Mouse (Mus musculus): ENCODE data around the gene Ttc30a1. TPM values are rescaled to one million over a fixed set of nuclear protein-coding genes. Genes with fewer than 3 reads are reported as not detected.

Ttc30a1 gene
- polyA plus RNA-seq, 2 experiments from 2014 or later: 0.90 to 1.7 TPM

- no peak for ATAC-seq
Observed at GRCm38 (mm10) chr2:75929786-75930444, 51.9 kb downstream of the Ttc30a1 start.

- no peak for ATAC-seq
Observed at GRCm38 (mm10) chr2:75929141-75929540, 52.6 kb downstream of the Ttc30a1 start.

Other genes starting within 250 kb of the Ttc30a1 start
- gene Agps, start 149.8 kb downstream of the Ttc30a1 start, polyA plus RNA-seq (2017; shearing (Covaris generic)): 10 to 100 TPM; 19.7 to 23.0 TPM
- 1 to 10 TPM; 2.2 to 2.5 TPM for gene Ttc30b, start 43.4 kb downstream of the Ttc30a1 start, polyA plus RNA-seq (2017; shearing (Covaris generic))
- not detected for gene Ttc30a2, start 3.8 kb downstream of the Ttc30a1 start, polyA plus RNA-seq (2017; shearing (Covaris generic))